Mouse (Mus musculus) stomach, embryonic 14.5 days (tissue): ENCODE results near the gene Dlg1. TPM values are rescaled to one million over a fixed set of nuclear protein-coding genes. Genes with fewer than 3 reads are reported as not detected.
A peak's percentile ranks its signal among the peaks of the same experiment; 100 is the strongest.

Experiments used
- ATAC-seq: fragments of 200-750 bp; cut with Nextera tagmentation; 2 replicates; pipeline ENCODE4 v1.8.0; 2017; ENCODE audit warnings: low read depth, moderate TSS enrichment; ENCODE audit not compliant: insufficient number of reproducible peaks, insufficient read depth, low FRiP score
- H3K27ac ChIP-seq: fragments of 300-500 bp; sonication (generic); 2 replicates; pipeline ENCODE4 v1.5.1; 2014; ENCODE audit warnings: mild to moderate bottlenecking, low read length, moderate library complexity, mixed read lengths
- H3K27me3 ChIP-seq: fragments of 300-500 bp; sonication (generic); 2 replicates; pipeline ENCODE4 v1.6.1; 2014; ENCODE audit warnings: low read length, control low read depth, mixed read lengths; ENCODE audit not compliant: control insufficient read depth, insufficient read depth
- H3K36me3 ChIP-seq: fragments of 300-500 bp; sonication (generic); 2 replicates; pipeline ENCODE4 v1.6.1; 2014; ENCODE audit warnings: mild to moderate bottlenecking, control low read depth, low read length, moderate library complexity, mixed read lengths; ENCODE audit not compliant: control insufficient read depth, insufficient read depth
- H3K4me1 ChIP-seq: fragments of 300-500 bp; sonication (generic); 2 replicates; pipeline ENCODE4 v1.6.1; 2014; ENCODE audit warnings: low read length, control low read depth, mixed read lengths; ENCODE audit not compliant: control insufficient read depth, insufficient read depth
- H3K4me2 ChIP-seq: fragments of 300-500 bp; sonication (generic); replicated peaks from 2 replicates; pipeline ENCODE4 v1.6.1; 2014; ENCODE audit warnings: low read depth, low read length, control low read depth
- H3K4me3 ChIP-seq: fragments of 300-500 bp; sonication (generic); 2 replicates; pipeline ENCODE4 v1.5.1; 2014; ENCODE audit warnings: low read depth, low read length, control low read depth
- H3K9ac ChIP-seq: fragments of 300-500 bp; sonication (generic); replicated peaks from 2 replicates; pipeline ENCODE4 v1.6.1; 2014; ENCODE audit warnings: low read depth, mild to moderate bottlenecking, control low read depth, low read length, moderate library complexity, mixed read lengths
- H3K9me3 ChIP-seq: fragments of 300-500 bp; sonication (generic); 2 replicates; pipeline ENCODE4 v1.6.1; 2016; ENCODE audit warnings: low read depth, low read length, control low read depth; ENCODE audit not compliant: control insufficient read depth
- WGBS: fragments of 180-500 bp; shearing (Covaris S2); extraction: QIAGEN DNeasy Blood & Tissue Kit; methylation state at CpG from one replicate; pipeline ENCODE4 v1.1.7; 2014; 5-methylcytosine and 5-hydroxymethylcytosine counted together
- polyA plus RNA-seq: library from polyadenylated mRNA; unstranded; fragments of >200 nt; fragmentation: Nextera tagmentation; extraction: Ambion mirVana; gene quantifications from 2 replicates; pipeline ENCODE4 v1.2.1, GENCODE M21; 2014

Gene Dlg1
- polyA plus RNA-seq, 1 experiment from 2014 or later: 42.0 TPM

- H3K4me2 ChIP-seq: no peak overlapping the region
- H3K4me1 ChIP-seq: peaks cover 5% of the 10 kb centered on the region; the same call in 1 of the 2 replicates
- H3K27ac ChIP-seq: no peak overlapping the region
- H3K27me3 ChIP-seq: no peaks in the 10 kb centered on the region
- no peak overlapping the region for H3K4me3 ChIP-seq
- H3K9ac ChIP-seq: no peak overlapping the region
- H3K36me3 ChIP-seq: no peaks in the 10 kb centered on the region
- 75% methylated on average over 5 of the region's 5 CpGs for WGBS
- no peaks in the 10 kb centered on the region for H3K9me3 ChIP-seq
- ATAC-seq: no peak
These were observed 3.8 kb upstream of the Dlg1 start for GRCm38 (mm10) chr16:31659453-31659852.

GRCm38 (mm10) chr16:31662556-31663378 is 476 bp upstream of the Dlg1 start:
- Histone ChIP-seq H3K27ac (peak overlapping the region; percentile 96), H3K9ac (peak overlapping the region; percentile 89), H3K9me3 (no peaks in the 10 kb centered on the region), H3K27me3 (no peaks in the 10 kb centered on the region), H3K4me2 (peak overlapping the region; percentile 77), H3K4me3 (peak overlapping the region; percentile 87), H3K4me1 (peaks cover 18% of the 10 kb centered on the region; the same call in 1 of the 2 replicates), H3K36me3 (peaks cover 15% of the 10 kb centered on the region)
- ATAC-seq: no peak
- WGBS: 12% methylated on average over 22 of the region's 22 CpGs

GRCm38 (mm10) chr16:31664287-31664597 is 999 bp downstream of the Dlg1 start:
- WGBS: 1% methylated on average over 31 of the region's 36 CpGs
- ATAC-seq: peak; percentile 54

GRCm38 (mm10) chr16:31672202-31672601 is 9.0 kb downstream of the Dlg1 start:
- Histone ChIP-seq H3K9me3 (no peaks in the 10 kb centered on the region), H3K9ac (no peak overlapping the region), H3K4me2 (no peak overlapping the region), H3K4me3 (no peak overlapping the region), H3K4me1 (0 out of 2 replicates have a peak, but pooled peaks cover 5% of the 10 kb centered on the region), H3K27ac (no peak overlapping the region), H3K27me3 (no peaks in the 10 kb centered on the region), H3K36me3 (peaks cover 10% of the 10 kb centered on the region; the same call in 1 of the 2 replicates)
- ATAC-seq: no peak
- WGBS: 89% methylated on average over 1 of the region's 1 CpGs

More at GRCm38 (mm10) chr16:31664287-31664597, 999 bp downstream of the Dlg1 start:
- H3K4me1 ChIP-seq: peaks cover 18% of the 10 kb centered on the region; the same call in 1 of the 2 replicates
- H3K27ac ChIP-seq: peak overlapping the region; percentile 96
- H3K4me3 ChIP-seq: peak overlapping the region; percentile 87
- no peaks in the 10 kb centered on the region for H3K27me3 ChIP-seq
- no peaks in the 10 kb centered on the region for H3K9me3 ChIP-seq
- H3K9ac ChIP-seq: peak overlapping the region; percentile 89
- peaks cover 15% of the 10 kb centered on the region for H3K36me3 ChIP-seq
- peak overlapping the region; percentile 81 for H3K4me2 ChIP-seq

- H3K36me3 ChIP-seq: no peaks in the 10 kb centered on the region
- H3K4me3 ChIP-seq: no peak overlapping the region
- no peak overlapping the region for H3K9ac ChIP-seq
- H3K27me3 ChIP-seq: no peaks in the 10 kb centered on the region
- H3K9me3 ChIP-seq: no peaks in the 10 kb centered on the region
- no peak overlapping the region for H3K27ac ChIP-seq
- ATAC-seq: no peak
- H3K4me1 ChIP-seq: 0 out of 2 replicates have a peak, but pooled peaks cover 2% of the 10 kb centered on the region
- no peak overlapping the region for H3K4me2 ChIP-seq
- WGBS: 85% methylated on average over 4 of the region's 4 CpGs
These were observed 14.2 kb downstream of the Dlg1 start for GRCm38 (mm10) chr16:31677463-31677862.

- WGBS: 97% methylated on average over 6 of the region's 6 CpGs
- no peak overlapping the region for H3K4me3 ChIP-seq
- H3K9me3 ChIP-seq: no peaks in the 10 kb centered on the region
- H3K27ac ChIP-seq: no peak overlapping the region
- no peak overlapping the region for H3K9ac ChIP-seq
- no peaks in the 10 kb centered on the region for H3K27me3 ChIP-seq
- 0 out of 2 replicates have a peak, but pooled peaks cover 2% of the 10 kb centered on the region for H3K4me1 ChIP-seq
- ATAC-seq: no peak
- peaks cover 6% of the 10 kb centered on the region; the same call in 1 of the 2 replicates for H3K36me3 ChIP-seq
- H3K4me2 ChIP-seq: no peak overlapping the region
These were observed 19.0 kb downstream of the Dlg1 start for GRCm38 (mm10) chr16:31682291-31682690.

- Histone ChIP-seq H3K4me3 (no peak overlapping the region), H3K4me1 (0 out of 2 replicates have a peak, but pooled peaks cover under 1% of the 10 kb centered on the region), H3K9ac (no peak overlapping the region), H3K27ac (no peak overlapping the region), H3K36me3 (peaks cover 6% of the 10 kb centered on the region; the same call in 1 of the 2 replicates), H3K4me2 (no peak overlapping the region), H3K27me3 (no peaks in the 10 kb centered on the region), H3K9me3 (no peaks in the 10 kb centered on the region)
- ATAC-seq: no peak
- WGBS: 75% methylated on average over 9 of the region's 9 CpGs
These were observed 20.6 kb downstream of the Dlg1 start for GRCm38 (mm10) chr16:31683670-31684430.

GRCm38 (mm10) chr16:31684771-31685170 is 21.5 kb downstream of the Dlg1 start:
- Histone ChIP-seq H3K4me3 (no peak overlapping the region), H3K4me1 (no peaks in the 10 kb centered on the region), H3K27ac (no peak overlapping the region), H3K9ac (no peak overlapping the region), H3K4me2 (no peak overlapping the region), H3K27me3 (no peaks in the 10 kb centered on the region), H3K9me3 (no peaks in the 10 kb centered on the region), H3K36me3 (peaks cover 6% of the 10 kb centered on the region; the same call in 1 of the 2 replicates)
- ATAC-seq: no peak
- 85% methylated on average over 4 of the region's 4 CpGs for WGBS
